Mouse (Mus musculus) small intestine, adult 2 months (tissue): ENCODE data around the gene Gtf2ird1. TPM values are rescaled to one million over a fixed set of nuclear protein-coding genes. Genes with fewer than 3 reads are reported as not detected.

Source experiments
- H3K27ac ChIP-seq: fragments of 200-500 bp; 2 replicates; pipeline ENCODE4 v1.5.1; 2012; ENCODE audit warnings: low read depth, low read length, control low read depth, inconsistent platforms; ENCODE audit not compliant: insufficient read depth
- H3K27me3 ChIP-seq: fragments of 200-500 bp; 2 replicates; pipeline ENCODE4 v1.6.1; 2012; ENCODE audit warnings: mild to moderate bottlenecking, moderate library complexity, low read length, inconsistent platforms; ENCODE audit not compliant: control insufficient read depth, insufficient read depth
- H3K36me3 ChIP-seq: fragments of 200-500 bp; 2 replicates; pipeline ENCODE4 v1.6.1; 2012; ENCODE audit warnings: mild to moderate bottlenecking, low read length, control low read depth, inconsistent platforms; ENCODE audit not compliant: control insufficient read depth, insufficient read depth
- H3K4me1 ChIP-seq: fragments of 200-500 bp; 2 replicates; pipeline ENCODE4 v1.6.1; 2012; ENCODE audit warnings: low read length, inconsistent platforms, mixed read lengths; ENCODE audit not compliant: control insufficient read depth, insufficient read depth, insufficient read length
- H3K4me3 ChIP-seq: fragments of 200-500 bp; 2 replicates; pipeline ENCODE4 v1.5.1; 2012; ENCODE audit warnings: low read depth, mild to moderate bottlenecking, control low read depth, inconsistent platforms, low read length, moderate library complexity
- CTCF ChIP-seq: fragments of 200-500 bp; IDR thresholded peaks from 2 replicates; pipeline ENCODE4 v1.5.1; 2012; ENCODE audit warnings: low read depth, mild to moderate bottlenecking, control low read depth, inconsistent platforms, low read length, moderate library complexity, mixed read lengths; ENCODE audit not compliant: insufficient replicate concordance, insufficient read length; ENCODE audit errors: extremely low read depth
- POLR2A ChIP-seq: fragments of 200-500 bp; IDR thresholded peaks from 2 replicates; pipeline ENCODE4 v1.6.1; 2012; ENCODE audit warnings: low read depth, mild to moderate bottlenecking, control low read depth, inconsistent platforms, low read length, moderate library complexity
- WGBS: fragments of 180-500 bp; shearing (Covaris S2); methylation state at CpG from one replicate; pipeline ENCODE4 v1.1.7; 2018; 5-methylcytosine and 5-hydroxymethylcytosine counted together
- polyA plus RNA-seq: library from polyadenylated mRNA; depleted of rRNA; stranded (reverse); fragments of >200 nt; gene quantifications from 2 replicates; pipeline ENCODE4 v1.2.3, GENCODE M21; 2012; rRNA removed

Gene Gtf2ird1
- polyA plus RNA-seq: 25.0 and 40.4 TPM in 2 replicates

DNA sequence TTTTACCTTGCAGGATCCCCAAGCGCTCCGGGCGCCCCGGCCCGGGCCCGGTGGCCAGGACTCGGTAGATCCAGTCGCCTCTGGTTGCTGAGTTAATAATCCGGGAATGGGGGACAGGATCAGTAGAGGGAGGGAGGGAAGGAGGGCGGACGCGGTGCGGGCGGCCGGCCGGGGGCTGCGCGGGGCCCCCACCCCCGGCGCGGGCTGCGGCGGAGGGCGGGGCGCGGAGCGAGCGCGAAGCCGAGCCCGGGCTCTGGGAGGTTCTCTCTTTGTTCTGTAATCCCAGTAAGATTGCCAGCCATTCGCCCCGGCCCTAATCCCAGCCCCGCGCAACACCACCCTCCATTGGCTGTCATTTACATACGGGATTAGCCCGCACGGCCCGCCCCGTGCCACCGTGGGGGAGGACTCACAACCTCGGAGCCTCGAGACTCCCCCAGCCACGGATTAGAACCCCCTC lies at the start of gene Gtf2ird1:
TSS of gene Gtf2ird1 (minus strand) at position 214 of the 460 bp plus-strand sequence.
- Histone ChIP-seq H3K4me3 (peak within 1 kb of the TSS; percentile 90), H3K27me3 (no peaks in the 10 kb centered on the region), H3K36me3 (no peaks in the 10 kb centered on the region; the same call in 1 of the 2 replicates), H3K4me1 (peaks cover 11% of the 10 kb centered on the region), H3K27ac (peak within 1 kb of the TSS; percentile 77)
- no peak for TF ChIP-seq CTCF
- whole genome bisulfite sequencing: 2% methylated on average over 44 of the region's 44 CpGs

DNA sequence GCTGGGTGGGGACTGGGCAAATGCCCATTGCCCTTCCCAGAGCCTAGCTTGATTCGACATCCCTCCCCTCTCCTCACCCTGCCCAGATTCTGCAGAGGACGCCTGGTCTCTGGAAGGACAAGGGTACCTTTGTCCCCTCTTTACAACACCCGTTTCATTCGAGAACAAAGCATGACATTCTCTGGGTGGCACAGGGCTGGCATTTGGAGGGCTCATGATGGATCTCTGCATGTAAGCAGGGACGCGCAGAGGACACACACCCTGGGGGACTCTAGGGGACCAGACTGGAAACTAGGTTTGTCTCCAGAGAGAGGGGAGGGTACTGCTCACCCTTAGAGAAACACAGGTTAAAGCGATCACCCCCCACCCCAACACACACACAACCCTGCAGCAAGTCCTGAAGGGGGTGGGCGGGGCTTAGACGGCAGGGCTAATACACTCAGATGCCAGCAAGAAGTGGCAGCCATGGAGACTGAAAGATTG lies 49.3 kb upstream of the Gtf2ird1 start:
- peaks cover 51% of the 10 kb centered on the region for H3K36me3 ChIP-seq

GRCm38 (mm10) chr5:134502591-134502990 lies 46.1 kb upstream of the Gtf2ird1 start:
- WGBS: 95% methylated on average over 18 of the region's 18 CpGs
- no peak overlapping the region for H3K4me3 ChIP-seq
- H3K27me3 ChIP-seq: no peaks in the 10 kb centered on the region
- TF ChIP-seq POLR2A (no peak), CTCF (no peak)
- H3K36me3 ChIP-seq: peaks cover 41% of the 10 kb centered on the region
- H3K27ac ChIP-seq: no peak overlapping the region
- H3K4me1 ChIP-seq: no peaks in the 10 kb centered on the region

More for the DNA sequence above, 49.3 kb upstream of the Gtf2ird1 start:
- no peak for TF ChIP-seq CTCF
- no peak for TF ChIP-seq POLR2A
- no peak overlapping the region for H3K4me3 ChIP-seq
- no peaks in the 10 kb centered on the region for H3K27me3 ChIP-seq
- no peak overlapping the region for H3K27ac ChIP-seq
- WGBS: 78% methylated on average over 9 of the region's 9 CpGs
- no peaks in the 10 kb centered on the region for H3K4me1 ChIP-seq

DNA sequence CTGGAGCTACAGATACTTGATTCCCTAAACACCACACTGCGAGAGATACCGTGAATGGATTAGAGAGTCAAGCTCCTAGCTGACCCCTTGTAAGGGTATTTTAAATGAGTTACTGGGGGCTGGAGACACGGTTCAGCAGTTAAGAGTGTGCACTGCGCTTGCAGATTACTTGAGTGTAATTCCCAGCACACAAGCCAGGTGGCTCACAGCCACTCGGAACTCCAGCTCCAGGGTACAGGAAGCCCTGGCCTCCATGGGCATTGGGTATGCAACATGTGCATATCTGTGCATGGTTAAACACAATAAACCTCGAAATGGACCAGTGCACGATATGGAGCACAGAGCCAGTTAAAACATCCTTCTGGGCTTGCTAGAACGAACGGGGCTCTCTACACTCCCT lies 44.9 kb upstream of the Gtf2ird1 start:
- Histone ChIP-seq H3K36me3 (peaks cover 48% of the 10 kb centered on the region), H3K27me3 (no peaks in the 10 kb centered on the region), H3K27ac (no peak overlapping the region), H3K4me1 (no peaks in the 10 kb centered on the region), H3K4me3 (no peak overlapping the region)
- 77% methylated on average over 9 of the region's 9 CpGs for WGBS
- TF ChIP-seq POLR2A (no peak), CTCF (peak; percentile 13; the same call in 1 of the 2 replicates)

GRCm38 (mm10) chr5:134500681-134501080 lies 44.2 kb upstream of the Gtf2ird1 start:
- TF ChIP-seq CTCF (no peak), POLR2A (no peak)
- no peak overlapping the region for H3K4me3 ChIP-seq

GRCm38 (mm10) chr5:134500062-134500461 lies 43.5 kb upstream of the Gtf2ird1 start:
- 74% methylated on average over 4 of the region's 4 CpGs for WGBS
- peaks cover 59% of the 10 kb centered on the region for H3K36me3 ChIP-seq

More at GRCm38 (mm10) chr5:134500681-134501080, 44.2 kb upstream of the Gtf2ird1 start:
- no peaks in the 10 kb centered on the region for H3K27me3 ChIP-seq
- H3K27ac ChIP-seq: no peak overlapping the region
- H3K4me1 ChIP-seq: no peaks in the 10 kb centered on the region
- H3K36me3 ChIP-seq: peaks cover 54% of the 10 kb centered on the region
- 93% methylated on average over 3 of the region's 3 CpGs for WGBS

GRCm38 (mm10) chr5:134497026-134497425 lies 40.5 kb upstream of the Gtf2ird1 start:
- H3K4me3 ChIP-seq: no peak overlapping the region
- H3K27ac ChIP-seq: no peak overlapping the region
- H3K27me3 ChIP-seq: no peaks in the 10 kb centered on the region
- H3K36me3 ChIP-seq: peaks cover 61% of the 10 kb centered on the region
- TF ChIP-seq CTCF (no peak), POLR2A (no peak)
- H3K4me1 ChIP-seq: peaks cover 6% of the 10 kb centered on the region
- 93% methylated on average over 5 of the region's 5 CpGs for WGBS

More at GRCm38 (mm10) chr5:134500062-134500461, 43.5 kb upstream of the Gtf2ird1 start:
- H3K4me1 ChIP-seq: no peaks in the 10 kb centered on the region
- TF ChIP-seq POLR2A: no peak
- TF ChIP-seq CTCF: peak; percentile 73; the same call in 1 of the 2 replicates
- no peak overlapping the region for H3K4me3 ChIP-seq
- no peaks in the 10 kb centered on the region for H3K27me3 ChIP-seq
- H3K27ac ChIP-seq: no peak overlapping the region

GRCm38 (mm10) chr5:134495796-134496195 lies 39.3 kb upstream of the Gtf2ird1 start:
- Histone ChIP-seq H3K27me3 (no peaks in the 10 kb centered on the region), H3K4me1 (peaks cover 7% of the 10 kb centered on the region), H3K36me3 (peaks cover 66% of the 10 kb centered on the region), H3K27ac (no peak overlapping the region), H3K4me3 (no peak overlapping the region)
- 70% methylated on average over 4 of the region's 4 CpGs for WGBS
- TF ChIP-seq CTCF (no peak), POLR2A (no peak)
